Mouse (Mus musculus): ENCODE data around the gene Epb41l4b.

DNA sequence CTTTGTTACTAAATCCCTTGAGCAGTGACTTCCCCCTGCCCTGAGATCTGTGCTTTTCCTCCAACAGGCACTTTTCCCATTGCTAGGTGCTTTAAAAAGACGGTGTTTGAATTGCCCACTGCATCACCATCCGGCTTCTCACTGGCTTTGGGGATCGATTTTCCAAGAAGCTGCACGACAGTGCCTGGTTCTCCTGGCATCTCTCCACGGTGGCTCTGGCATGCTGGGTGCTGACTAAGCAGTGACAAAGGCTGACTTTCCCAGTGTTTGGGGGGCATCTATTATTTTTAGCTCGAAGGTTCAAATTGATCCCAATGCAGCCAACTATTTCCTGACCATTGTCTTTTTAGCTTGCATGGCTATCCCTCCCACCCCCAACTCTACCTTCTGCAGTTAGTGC, 94.7 kb downstream of the Epb41l4b start:
- TF ChIP-seq CTCF (IDR thresholded peaks at IDR 0.05; ENCODE audit: low read depth) (no peak), EP300 (IDR thresholded peaks at IDR 0.05; ENCODE audit: low read depth) (no peak)
